Mouse (Mus musculus) A20 (cell line): ENCODE data around the gene Tmem54.

ENCODE experiments used
- DNase-seq: peaks from one replicate; pipeline ENCODE4 v3.0.0-alpha.2; 2011; ENCODE audit warnings: low read depth, low spot score

The Tmem54 gene

DNA sequence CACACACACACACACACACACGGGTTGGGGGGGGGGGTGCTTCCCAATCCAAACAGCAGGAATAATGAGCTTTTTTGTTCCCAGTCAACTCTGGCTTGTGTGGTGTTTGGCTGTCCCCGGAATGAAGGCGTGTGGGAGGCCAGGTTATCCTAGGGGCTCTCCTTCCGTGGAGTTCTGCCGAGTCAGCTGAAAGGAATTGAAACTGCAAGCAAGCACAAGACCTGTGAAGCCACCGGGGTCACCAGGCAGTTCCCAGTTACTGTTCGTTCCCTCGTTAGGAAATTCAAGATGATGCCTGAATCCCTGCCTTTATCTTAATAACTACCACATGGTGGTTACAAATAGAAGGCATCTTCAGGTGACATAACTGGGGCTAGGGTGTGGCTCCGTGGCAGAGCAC is 24.0 kb downstream of the Tmem54 start:
- peak; percentile 52 for DNase-seq

DNA sequence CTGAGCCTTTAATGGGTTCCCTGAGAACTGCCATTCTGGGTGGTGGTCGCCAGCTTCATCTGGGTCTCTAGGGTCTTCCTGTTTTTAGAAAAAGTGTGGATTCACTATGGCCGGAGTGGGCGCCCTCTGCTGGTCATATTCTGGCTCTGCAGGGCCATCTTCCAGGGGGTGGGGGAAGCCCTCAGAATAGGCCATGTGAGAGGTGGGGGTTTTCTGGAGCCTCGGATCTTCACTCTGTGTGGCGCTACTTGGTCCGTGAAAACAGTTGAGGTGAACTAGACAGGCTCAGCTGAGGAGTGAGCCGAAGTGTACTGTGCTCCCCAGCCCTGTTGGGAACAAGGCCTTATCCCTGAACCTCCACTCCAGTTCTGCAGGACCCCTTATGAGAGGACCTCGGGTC is 24.8 kb downstream of the Tmem54 start:
- DNase-seq: peak; percentile 86

DNA sequence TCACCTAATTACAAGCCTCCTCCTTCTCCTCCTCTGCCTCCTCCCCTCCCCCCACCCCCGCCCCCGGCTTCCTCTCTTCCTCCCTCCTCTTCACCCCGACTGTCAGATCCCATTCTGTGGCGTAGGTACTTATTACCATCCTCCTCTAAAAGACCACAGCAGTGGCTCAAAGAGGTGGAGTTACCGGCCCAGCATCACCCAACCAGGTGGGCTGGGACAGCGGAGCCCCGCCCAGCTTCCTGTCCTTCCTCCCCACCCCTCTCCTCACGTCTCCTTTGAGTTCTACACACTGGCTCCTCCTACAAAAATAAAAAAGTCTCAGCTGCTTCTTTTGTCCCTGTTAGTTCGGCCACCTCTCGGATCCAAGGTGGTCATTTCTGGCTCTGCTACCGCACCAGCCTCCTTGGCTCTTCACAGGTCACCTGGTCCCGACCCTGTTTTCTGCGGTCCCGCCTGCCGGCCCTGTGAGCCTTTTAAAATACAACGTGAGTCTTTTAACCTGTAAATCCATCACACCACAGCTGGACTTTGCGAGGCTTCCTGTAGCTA is 25.5 kb downstream of the Tmem54 start:
- DNase-seq: peak; percentile 92

DNA sequence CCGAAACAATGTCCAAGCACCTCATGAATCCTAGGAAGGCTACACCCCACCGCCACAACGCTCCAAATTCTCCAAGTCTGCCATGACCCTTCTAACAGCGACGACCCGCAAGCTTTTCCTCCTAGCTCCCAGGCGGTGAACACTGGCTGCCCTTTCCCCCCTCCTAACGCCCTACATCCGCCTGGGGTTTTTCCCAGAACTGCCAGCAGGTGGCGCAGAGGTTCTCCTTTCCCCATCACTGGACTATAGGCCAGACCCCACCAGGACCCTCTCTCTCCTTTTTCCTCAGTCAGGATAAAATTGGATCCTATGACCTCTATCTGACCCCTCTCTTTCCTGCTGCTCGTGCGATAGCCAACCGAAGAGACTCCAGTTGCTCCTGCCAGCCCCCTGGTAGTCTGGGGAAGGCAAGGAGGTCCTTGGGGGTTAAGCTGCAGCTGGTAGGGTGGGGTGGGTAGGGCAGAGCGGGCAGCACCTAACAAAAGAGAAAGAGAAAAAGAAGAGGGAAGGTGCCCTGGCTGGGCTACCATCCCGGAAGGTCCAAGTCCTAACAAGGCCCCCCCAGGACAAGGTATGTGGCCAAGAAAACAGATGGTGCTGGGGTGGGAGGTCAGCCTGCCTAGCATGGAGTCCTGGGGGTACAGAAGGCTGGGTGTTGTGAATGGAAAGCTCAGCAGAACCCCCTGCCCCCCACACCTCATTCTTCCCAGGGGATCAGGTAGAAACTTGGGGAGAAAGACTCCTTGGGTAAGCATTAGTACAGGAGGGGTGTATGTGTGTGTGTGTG is 29.6 kb downstream of the Tmem54 start:
- peak; percentile 70 for DNase-seq

DNA sequence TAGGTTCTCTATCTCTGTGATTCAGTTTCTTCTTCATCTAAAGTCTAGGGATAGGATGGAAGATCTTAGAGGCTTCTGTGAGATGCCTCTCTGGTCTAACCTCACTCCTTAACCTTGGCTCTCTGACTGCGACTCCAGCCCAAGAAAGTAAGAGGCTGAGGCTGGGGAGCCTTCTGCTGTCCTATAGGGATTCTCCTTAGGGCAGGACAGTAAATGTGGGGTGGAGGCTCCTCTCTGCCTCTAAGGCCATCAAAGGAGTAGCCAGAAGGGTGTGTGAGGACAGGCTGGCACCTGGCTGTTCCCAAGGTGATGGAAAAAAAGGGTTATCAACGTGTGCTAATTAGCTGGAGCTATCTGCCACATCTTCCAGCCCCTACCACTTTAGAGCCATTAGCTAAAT is 30.3 kb downstream of the Tmem54 start:
- DNase-seq: no peak

DNA sequence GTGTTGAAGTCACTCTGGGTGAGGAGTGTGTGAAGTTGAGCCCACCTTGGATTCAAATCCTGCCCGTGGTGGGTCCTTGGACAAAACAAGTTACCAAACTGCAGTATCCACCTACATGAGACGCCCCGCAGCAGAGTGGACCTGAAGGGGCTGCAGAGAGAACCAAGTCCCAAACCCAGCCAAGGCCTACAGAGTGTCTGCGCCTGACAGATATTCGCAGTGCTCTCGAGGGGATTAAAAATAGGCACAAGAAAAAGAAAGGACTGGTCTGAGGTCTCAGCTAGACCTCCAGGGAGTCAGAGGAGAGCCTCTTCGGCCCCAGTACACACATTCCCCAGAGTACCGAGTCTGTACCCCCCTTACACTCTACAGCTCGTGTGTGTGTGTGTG is 30.8 kb downstream of the Tmem54 start:
- no peak for DNase-seq

DNA sequence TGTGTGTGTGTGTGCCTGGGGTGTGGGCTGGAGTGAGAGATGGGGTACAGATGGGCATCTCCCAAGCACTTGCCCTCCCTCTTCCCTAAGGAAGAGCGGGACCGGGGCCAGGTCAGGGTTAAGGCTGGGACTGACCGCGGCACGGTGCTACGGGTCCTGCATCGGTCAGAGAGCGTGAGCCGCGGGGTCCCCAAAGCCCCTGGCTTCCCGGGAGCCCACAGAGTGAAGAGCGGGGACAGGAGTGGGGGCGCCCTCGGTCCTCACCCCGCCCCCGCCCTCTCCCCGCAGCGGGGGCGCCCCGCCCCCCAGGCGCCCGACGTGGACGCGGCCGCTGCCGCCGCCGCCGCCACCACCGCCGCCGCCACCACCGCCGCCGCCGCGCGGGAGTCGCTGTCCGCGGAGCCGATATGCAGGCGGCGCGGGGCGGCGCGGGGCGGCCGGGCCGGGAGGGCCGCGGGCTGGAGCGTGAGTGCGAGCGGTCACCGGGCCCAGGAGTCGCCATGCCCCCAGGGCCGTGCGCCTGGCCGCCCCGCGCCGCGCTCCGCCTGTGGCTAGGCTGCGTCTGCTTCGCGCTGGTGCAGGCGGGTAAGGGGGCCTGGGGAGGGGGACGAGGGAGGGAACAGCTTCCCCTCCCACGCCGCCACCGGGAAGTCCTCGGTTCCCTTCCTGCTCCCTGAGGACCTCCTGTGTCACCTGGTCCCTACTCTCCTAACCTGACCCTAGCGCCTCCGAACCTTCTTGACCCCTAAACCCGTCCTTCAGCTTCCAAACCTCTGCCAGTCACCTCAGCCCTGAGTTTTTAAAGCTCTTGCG is 31.4 kb downstream of the Tmem54 start, which contains the start of gene Fndc5:
TSS of gene Fndc5 (plus strand) at position 421 of the 813 bp plus-strand sequence.
- no peak for DNase-seq

DNA sequence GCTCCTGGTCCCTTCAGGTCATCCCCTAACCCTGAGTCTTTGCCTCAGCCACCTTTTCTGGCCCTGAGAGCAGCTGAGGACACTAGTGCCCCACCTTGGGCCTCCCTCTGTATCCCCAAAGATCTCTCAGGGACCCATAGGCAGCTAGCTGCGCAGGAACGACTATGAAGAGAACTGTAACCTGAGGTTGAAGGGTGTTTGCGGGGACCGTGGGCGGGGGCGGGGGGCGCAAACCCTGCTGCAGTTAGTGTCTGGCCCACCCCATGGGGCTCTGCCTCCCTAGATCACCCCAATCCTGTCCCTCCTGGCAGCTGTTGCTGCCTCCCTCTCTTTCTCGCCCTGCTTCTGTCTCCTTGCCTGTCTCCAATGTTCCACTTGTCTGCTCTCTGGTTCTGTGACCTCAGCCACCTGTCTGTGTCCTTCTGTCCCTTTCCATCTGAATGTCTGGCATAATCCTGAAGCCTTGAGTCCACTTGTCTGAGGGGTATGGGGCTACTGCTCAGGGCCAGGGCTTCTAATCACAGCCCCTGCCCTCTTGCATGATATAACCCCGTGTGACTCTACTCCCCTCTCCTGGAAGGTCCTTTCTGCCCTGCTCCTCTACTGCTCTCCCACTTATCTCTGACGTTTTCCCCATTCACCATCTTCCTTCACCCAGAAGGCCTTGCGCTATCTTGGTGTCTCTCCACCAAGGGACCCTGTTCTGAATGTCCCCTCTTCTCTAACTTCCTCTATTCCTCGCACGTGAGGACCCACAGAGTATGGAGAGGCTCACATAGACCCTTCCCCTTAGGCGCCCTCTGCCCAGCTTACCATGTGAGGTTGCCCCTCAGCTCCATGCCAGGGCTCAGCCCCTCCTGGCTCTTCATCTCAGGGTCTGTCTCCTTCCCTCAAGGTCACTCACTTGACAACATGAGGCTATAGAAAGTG is 32.3 kb downstream of the Tmem54 start:
- DNase-seq: no peak

DNA sequence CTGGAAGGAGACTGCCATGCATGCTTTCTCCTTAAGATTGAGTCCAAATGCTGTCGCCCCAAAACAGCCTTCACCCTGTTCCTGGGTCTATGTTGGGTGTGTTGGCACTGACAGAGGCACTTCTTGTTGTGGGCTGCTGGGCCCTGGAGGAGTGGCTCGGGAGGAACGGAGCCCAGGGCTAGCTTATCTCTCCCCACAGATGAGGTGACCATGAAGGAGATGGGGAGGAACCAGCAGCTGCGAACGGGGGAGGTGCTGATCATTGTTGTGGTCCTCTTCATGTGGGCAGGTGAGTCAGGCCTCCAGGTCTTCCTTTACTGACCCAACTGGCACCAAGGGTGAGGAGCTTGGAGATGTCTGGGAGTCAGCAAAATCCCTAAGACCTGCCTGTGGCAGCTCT is 34.3 kb downstream of the Tmem54 start:
- no peak for DNase-seq

DNA sequence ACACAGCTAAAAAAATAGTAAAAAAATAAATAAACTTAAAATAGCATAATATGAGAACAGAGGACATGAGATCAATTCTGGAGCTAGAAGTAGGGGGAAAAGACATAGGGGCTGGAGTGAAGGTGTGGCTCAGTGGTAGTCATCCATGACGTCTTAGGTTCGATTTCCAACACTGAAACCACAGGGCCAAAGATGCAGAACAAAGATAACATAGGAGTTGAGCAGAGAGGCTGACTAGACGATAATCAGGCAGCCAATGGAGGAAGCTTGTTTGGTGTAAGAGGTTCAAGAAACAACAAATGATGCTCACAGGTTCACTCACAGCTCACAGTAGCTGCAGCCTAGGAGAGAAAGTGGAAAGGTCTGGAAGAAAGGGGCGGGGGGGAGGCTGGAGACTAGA is 35.5 kb downstream of the Tmem54 start:
- DNase-seq: no peak

DNA sequence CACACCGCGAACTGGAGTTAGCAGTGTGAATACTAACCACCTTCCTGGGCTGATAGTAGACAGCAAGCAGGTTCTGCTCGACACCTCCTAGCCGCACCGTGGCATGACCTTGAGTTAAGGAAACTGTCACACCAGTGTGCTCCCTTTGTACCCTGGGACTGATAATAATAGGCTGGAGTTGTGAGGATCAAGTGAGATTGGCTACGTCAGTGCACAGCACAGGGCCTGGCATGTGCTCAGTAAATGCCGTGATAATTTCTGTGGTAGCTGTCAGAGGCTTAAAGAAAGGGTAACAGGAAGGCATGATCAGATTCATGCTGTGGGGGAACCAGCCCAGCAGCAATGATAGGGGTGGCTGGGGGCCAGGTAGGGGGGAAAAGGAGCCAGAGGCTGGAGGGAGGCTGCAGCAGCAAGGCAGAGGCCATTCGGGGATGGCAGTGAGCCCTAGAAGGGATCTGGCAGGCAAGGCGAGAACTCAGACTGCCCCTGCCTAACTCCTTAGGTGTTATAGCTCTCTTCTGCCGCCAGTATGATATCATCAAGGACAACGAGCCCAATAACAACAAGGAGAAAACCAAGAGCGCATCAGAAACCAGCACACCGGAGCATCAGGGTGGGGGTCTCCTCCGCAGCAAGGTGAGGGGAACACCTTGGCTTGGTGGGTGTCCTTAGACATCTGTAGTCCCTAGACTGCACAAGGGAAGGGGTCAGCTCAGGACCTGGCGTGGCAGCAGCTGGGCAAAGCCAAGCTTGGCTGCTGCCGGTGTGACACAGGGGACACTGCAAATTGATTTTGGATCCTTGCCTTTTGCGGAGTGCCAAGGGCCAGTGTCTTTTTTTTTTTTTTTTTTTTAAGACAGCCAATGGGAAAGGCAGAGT is 36.5 kb downstream of the Tmem54 start:
- DNase-seq: no peak

DNA sequence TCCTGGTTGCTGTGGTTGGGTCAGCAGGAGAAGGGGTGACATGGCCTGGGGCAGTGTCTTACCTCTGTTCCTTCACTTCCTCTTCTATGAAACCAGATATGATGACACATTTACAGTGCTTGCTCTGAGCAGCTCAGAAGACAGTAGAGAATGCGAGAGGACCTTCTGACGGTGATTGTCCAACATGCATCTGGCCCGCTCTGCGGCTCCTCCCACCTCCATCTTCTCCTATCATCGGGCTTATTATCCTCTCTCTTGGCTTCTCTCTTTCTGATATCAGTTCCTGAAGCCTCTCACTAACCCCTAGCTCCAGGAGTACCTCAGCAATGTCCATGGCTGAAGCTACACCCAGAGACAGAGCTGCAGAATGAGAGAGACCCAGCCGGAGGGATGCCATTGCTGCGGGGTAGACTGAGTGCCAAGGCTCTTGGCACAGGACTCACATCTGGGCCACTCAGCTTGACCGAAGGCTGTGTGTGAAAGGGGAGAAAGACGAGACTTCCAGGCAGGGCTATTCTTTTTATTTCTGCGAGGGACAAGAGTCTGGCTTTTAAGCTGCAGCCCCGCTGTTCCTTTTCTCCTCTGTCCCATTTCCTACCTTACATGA is 37.2 kb downstream of the Tmem54 start:
- no peak for DNase-seq

DNA sequence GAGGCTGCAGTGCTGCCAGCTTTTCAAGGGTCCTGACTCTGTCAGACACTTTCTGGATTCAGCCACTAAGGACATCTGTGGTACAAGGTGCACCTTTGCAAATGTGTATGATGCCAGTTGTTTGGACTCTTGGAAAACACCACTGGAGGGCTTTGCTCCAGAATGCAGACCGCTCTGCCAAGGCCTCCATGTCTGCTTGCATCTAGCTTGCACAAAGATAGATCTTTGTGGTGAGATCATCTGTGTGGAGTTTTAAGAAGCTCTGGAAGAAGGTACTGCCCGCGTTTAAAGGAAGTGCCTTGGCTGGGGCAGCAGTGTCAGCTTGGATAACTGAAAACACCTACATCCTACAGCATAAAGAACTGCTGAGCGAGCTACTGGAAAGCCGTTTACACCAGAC is 38.2 kb downstream of the Tmem54 start:
- no peak for DNase-seq

DNA sequence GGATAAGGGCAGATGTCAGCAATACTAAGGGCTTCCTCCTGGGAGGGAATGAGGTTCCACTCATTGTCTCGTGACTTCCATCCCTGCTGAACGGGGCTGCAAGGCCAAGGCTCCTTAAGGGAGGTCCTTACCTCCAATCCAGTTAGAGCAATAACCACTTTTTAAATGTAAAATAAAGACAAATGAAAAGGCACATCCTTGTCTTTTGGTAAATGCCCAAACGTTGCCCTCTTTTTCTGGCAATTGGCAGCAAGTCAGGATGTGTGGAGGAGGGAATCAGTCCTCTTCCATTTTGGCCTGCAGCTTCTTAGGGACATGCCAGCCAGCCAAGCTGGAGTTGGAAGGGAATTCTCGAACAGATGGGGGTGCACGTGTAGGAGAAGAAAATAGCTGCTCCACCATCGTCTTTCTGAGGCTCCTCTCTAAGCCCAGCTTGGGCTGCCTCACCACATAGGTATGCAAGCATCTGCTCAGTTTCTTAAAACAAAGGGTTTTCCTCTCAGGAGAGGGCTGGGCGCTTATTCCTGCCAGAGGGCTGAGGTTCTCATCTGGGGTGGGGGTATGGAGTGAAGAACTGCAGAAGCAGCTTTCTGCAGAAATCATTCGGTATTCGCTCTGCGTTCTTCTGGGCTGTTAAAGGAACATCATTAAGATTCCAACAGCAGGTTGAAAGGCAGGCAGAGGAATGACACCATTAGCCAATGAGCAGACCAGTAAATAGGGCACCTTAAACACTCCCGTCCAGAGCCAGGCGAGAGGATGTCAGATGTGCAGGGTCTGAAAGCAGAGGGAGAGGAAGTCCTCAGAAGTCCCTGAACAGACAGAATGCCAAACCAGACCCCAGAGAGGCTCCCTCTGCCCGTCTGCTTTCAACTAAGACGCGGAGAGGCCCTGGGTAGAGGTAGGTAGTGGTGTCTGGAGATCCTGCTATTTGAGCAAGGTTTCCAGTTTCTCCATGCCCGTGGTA is 39.3 kb downstream of the Tmem54 start:
- no peak for DNase-seq

DNA sequence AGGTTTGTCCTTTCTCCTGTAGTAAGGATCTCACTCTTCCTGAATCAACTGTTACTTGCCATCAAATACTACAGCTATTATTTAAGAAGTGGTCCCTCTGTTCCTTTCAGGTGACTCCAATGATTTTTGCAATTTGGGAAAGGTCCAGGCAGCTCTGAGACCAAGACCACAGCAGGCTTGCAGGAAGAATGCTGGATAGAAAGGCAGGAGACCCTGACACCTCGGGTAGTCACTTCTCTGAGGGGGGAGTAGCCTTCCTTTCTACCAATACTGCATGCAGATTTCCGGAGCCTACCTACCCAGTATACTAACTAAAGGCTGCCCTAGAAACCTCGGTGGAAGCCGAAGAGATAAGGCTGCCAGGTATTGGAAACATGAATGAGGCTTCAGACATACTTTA is 40.1 kb downstream of the Tmem54 start:
- DNase-seq: no peak

DNA sequence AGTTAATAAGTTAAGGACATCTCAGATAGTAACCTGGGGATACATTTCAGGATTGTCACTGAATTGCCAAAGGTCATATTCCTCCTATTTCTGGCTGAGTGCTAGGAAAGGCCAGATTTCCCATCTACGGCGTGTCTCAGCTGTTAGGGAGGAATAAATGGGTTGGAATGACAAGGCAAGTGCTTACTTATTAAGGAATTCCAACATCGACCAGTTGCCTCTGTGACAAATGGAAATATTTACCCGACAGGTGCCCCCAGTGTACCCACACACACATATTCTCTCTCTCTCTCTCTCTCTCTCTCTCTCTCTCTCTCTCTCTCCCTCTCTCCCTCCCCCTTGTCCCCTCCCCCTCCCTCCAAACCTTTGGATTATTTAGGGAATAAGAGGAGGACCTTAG is 40.6 kb downstream of the Tmem54 start:
- no peak for DNase-seq

DNA sequence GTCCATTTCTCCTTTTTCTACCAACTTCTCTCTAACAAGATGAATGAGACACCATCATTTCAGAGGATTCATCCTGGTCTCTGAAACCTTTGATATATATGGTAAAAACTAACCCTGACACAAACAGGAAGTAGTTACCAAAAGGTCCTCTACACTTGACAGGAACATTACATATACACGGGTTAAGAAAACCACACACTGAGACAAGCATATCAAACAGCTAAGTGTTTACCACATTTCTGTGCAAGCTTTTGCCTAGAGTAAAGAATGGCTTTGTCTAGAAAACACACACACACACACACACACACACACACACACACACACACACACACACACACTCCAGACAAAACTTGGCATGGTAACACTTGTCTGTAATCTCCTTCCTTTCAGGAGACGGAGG is 41.0 kb downstream of the Tmem54 start:
- no peak for DNase-seq

DNA sequence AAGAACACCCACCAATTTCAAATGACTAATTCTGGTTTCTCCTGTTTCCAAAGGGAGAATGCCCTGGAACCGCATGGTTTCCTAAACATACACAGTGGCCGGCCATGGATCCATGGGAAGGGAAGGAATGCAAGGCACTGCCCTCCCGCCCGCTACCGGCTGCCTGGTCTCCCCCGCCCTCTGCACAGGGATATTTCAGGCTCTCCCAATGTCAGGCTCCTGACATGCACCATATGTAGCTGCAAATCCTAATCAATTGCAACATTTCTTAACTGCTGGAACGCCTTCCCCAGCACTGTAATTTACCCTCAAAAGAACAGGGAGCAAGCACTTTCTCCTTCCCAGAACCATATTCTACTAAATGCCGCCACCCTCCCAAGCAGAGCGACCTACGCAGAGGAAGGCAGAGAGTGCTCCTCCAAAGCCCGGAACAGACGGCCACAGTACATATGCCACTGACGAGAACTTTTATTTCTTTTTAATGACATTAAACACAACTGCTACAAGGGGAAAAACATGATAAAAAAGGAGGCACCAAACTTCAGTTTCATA is 42.3 kb downstream of the Tmem54 start:
- DNase-seq: no peak

DNA sequence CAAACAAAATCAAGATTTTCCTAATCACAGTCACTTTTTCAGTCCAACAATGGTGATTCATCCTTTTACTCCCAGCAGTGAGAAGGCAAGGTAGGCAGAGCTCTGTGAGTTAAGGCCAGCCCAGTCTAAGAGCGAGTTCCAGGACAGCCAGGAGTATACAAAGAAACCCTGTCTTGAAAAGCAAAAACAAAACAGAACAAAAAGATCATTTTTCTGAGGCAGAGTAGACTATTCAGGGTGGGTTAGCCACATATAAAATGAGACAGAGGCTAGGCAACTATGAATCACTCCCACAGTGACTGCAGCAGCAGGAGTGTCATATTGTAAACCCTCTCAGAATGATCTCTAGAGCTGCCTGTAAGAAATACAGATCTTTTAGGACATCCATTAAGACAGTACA is 44.0 kb downstream of the Tmem54 start:
- DNase-seq: no peak
